Mouse (Mus musculus): ENCODE data around the gene Gm17677. TPM values are rescaled to one million over a fixed set of nuclear protein-coding genes. Genes with fewer than 3 reads are reported as not detected.

Gm17677 gene
- total and polyA plus RNA-seq, 3 experiments, result not detected

DNA sequence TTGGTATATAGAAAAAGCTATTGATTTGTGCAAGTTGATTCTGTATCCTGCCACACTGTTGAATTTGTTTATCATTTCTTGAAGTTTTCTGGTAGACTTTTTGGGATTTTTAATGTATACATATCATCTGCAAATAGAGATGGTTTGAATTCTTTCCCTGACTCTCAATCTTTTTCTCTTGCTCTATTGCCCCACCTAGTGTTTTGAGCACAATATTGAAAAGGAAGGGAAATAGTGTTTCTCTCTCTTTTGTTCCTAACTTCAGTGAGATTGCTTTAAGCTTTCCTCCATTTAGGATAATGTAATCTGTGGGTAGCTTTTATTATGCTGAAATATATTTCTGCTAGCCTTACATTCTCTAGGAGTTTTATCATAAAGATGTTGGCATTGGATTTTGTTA lies 33.6 kb upstream of the Gm17677 start:
- DNase-seq (ENCODE audit: extremely low read depth), result peak; percentile 13
- Histone ChIP-seq H3K9ac (ENCODE audit: insufficient read depth, low read depth) (no peak overlapping the region), H3K79me2 (replicated peaks; ENCODE audit: control insufficient read depth, extremely low read depth, insufficient read depth, poor library complexity, severe bottlenecking) (no peaks in the 10 kb centered on the region), H3K9me3 (replicated peaks; ENCODE audit: low read length) (no peaks in the 10 kb centered on the region), H3K27me3 (replicated peaks) (peaks cover 10% of the 10 kb centered on the region), H3K4me2 (ENCODE audit: insufficient read depth, low read depth, poor library complexity, severe bottlenecking) (no peak overlapping the region), H3K4me1 (ENCODE audit: control insufficient read depth in 1 of 2, insufficient read depth in 2 of 2) (no peaks in the 10 kb centered on the region), H3K27ac (ENCODE audit: insufficient read depth, low read depth) (no peak overlapping the region), H3K4me3 (replicated peaks in 1 of 3; ENCODE audit: low read depth in 2 of 3, low read length in 2 of 3, poor library complexity in 1 of 3) (no peak overlapping the region), H3K36me3 (replicated peaks in 1 of 2; ENCODE audit: control insufficient read depth in 1 of 2, insufficient read depth in 1 of 2, low read length in 1 of 2) (no peaks in the 10 kb centered on the region)
- TF ChIP-seq ELF1 (IDR thresholded peaks at IDR 0.05; ENCODE audit: low read depth, low read length) (no peak), ZNF384 (IDR thresholded peaks at IDR 0.05; ENCODE audit: low read depth, low read length) (no peak), MYC (IDR thresholded peaks at IDR 0.05; ENCODE audit: low read depth, low read length) (no peak), JUN (IDR thresholded peaks at IDR 0.05; ENCODE audit: insufficient read depth, low read depth, low read length) (no peak), BHLHE40 (IDR thresholded peaks at IDR 0.05; ENCODE audit: low read depth, low read length) (no peak), E2F4 (IDR thresholded peaks at IDR 0.05; ENCODE audit: insufficient replicate concordance, low read depth, low read length) (no peak), ZMIZ1 (IDR thresholded peaks at IDR 0.05; ENCODE audit: low read depth, low read length) (no peak), MAFK (IDR thresholded peaks at IDR 0.05; ENCODE audit: insufficient replicate concordance, low read length) (no peak), EP300 (IDR thresholded peaks at IDR 0.05; ENCODE audit: low read length) (no peak), CTCF (conservative IDR thresholded peaks at IDR 0.05 in 1 of 2, IDR thresholded peaks at IDR 0.05 in 1 of 2; ENCODE audit: low read depth in 2 of 2, low read length in 2 of 2) (peak in 1 of 2 experiments; percentile 68; a peak in 2 of 4 replicates), SMC3 (IDR thresholded peaks at IDR 0.05; ENCODE audit: low read depth, low read length) (peak; percentile 66), RAD21 (IDR thresholded peaks at IDR 0.05; ENCODE audit: low read depth, low read length) (peak; percentile 61), TCF12 (IDR thresholded peaks at IDR 0.05; ENCODE audit: low read depth, low read length) (no peak), NELFE (IDR thresholded peaks at IDR 0.05; ENCODE audit: low read depth, low read length) (no peak), SIN3A (IDR thresholded peaks at IDR 0.05; ENCODE audit: low read length) (no peak), UBTF (IDR thresholded peaks at IDR 0.05; ENCODE audit: low read depth, low read length) (no peak), KAT2A (IDR thresholded peaks at IDR 0.05; ENCODE audit: insufficient replicate concordance, low read length) (no peak), GABPA (IDR thresholded peaks at IDR 0.05; ENCODE audit: insufficient replicate concordance, low read depth, low read length) (no peak)
- dilution Hi-C loops (cut with MboI; ENCODE audit: extremely low pct_ligation_motif_present, extremely low pct_unique_long_range_greater_than_20kb, low sequenced_read_pairs) (no loop called here), in situ Hi-C loops (cut with MboI; ENCODE audit: low pct_ligation_motif_present, low pct_unique_long_range_greater_than_20kb, low sequenced_read_pairs) (no loop called here)

DNA sequence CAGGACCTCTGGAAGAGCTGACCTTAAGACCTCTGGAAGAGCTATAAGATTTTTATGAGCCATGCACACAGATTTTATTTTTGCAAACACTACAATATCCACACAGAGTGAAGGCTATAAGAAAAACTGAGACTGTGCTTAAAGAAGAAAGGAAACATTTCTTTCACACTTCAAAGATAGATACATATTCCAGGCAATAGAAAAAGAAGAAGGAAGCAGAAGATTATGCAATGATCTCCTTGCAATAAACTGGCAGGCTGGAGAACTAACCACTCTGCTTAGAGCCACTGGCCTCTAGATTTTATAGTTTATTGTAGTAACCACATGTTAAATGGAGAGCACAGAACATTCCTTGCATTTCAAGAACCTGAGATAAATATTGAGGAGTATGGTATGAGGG lies 16.0 kb downstream of the Gm17677 start:
- Histone ChIP-seq H3K9me3 (replicated peaks; ENCODE audit: low read length) (no peaks in the 10 kb centered on the region), H3K9ac (ENCODE audit: insufficient read depth, low read depth) (no peak overlapping the region), H3K4me2 (ENCODE audit: insufficient read depth, low read depth, poor library complexity, severe bottlenecking) (no peak overlapping the region), H3K36me3 (replicated peaks in 1 of 2; ENCODE audit: control insufficient read depth in 1 of 2, insufficient read depth in 1 of 2, low read length in 1 of 2) (no peaks in the 10 kb centered on the region), H3K27ac (ENCODE audit: insufficient read depth, low read depth) (no peak overlapping the region), H3K79me2 (replicated peaks; ENCODE audit: control insufficient read depth, extremely low read depth, insufficient read depth, poor library complexity, severe bottlenecking) (no peaks in the 10 kb centered on the region), H3K4me3 (replicated peaks in 1 of 3; ENCODE audit: low read depth in 2 of 3, low read length in 2 of 3, poor library complexity in 1 of 3) (no peak overlapping the region), H3K4me1 (ENCODE audit: control insufficient read depth in 1 of 2, insufficient read depth in 2 of 2) (no peaks in the 10 kb centered on the region), H3K27me3 (replicated peaks) (peaks cover 27% of the 10 kb centered on the region)
- dilution Hi-C loops (cut with MboI; ENCODE audit: extremely low pct_ligation_motif_present, extremely low pct_unique_long_range_greater_than_20kb, low sequenced_read_pairs) (no loop called here), in situ Hi-C loops (cut with MboI; ENCODE audit: low pct_ligation_motif_present, low pct_unique_long_range_greater_than_20kb, low sequenced_read_pairs) (no loop called here)
- no peak for DNase-seq (ENCODE audit: extremely low read depth)
- no peak for TF ChIP-seq SIN3A (IDR thresholded peaks at IDR 0.05; ENCODE audit: low read length)
- TF ChIP-seq EP300 (IDR thresholded peaks at IDR 0.05; ENCODE audit: low read length), result no peak
- TF ChIP-seq MEF2A (IDR thresholded peaks at IDR 0.05; ENCODE audit: borderline replicate concordance, low read depth, low read length), result no peak
- no peak for TF ChIP-seq JUN (IDR thresholded peaks at IDR 0.05; ENCODE audit: insufficient read depth, low read depth, low read length)
- TF ChIP-seq ZNF384 (IDR thresholded peaks at IDR 0.05; ENCODE audit: low read depth, low read length), result no peak
- TF ChIP-seq BHLHE40 (IDR thresholded peaks at IDR 0.05; ENCODE audit: low read depth, low read length), result no peak
- no peak for TF ChIP-seq JUND (conservative IDR thresholded peaks at IDR 0.05; ENCODE audit: low read depth, low read length)

Measured in CH12.LX (cell line).